Mouse (Mus musculus): Measurements from ENCODE around the gene Ipmk. TPM values are rescaled to one million over a fixed set of nuclear protein-coding genes. Genes with fewer than 3 reads are reported as not detected.
A peak's percentile ranks its signal among the peaks of the same experiment; 100 is the strongest.

Gene Ipmk
- polyA plus RNA-seq, 1 experiment from 2014 or later: 22.0 TPM

DNA sequence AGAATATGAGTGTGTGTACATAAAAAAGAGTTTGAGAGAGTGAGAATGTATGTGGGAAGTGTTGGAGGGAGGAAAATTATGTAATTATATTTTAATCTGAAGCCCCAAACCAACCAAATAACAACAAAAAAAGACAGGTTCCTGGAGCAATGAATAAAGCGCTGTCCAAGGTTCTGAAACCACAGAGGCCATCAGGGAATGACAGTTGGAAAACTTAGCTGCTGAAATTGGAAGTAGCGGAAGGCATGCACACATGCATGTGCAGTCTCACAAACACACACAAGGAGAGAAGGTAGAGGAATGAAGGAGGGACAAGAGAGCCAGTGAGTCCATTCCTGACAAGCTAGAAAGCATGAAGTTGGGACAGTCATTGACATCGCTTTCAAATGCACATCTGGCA lies 56.1 kb downstream of the Ipmk start:
- ATAC-seq (ENCODE audit: low FRiP score, low TSS enrichment) (no peak), DNase-seq (no peak)
- 67% methylated on average over 3 of the region's 3 CpGs for WGBS
- no peak overlapping the region for H3K4me2 ChIP-seq (ENCODE audit: low read length)
- no peaks in the 10 kb centered on the region for H3K27me3 ChIP-seq (ENCODE audit: control insufficient read depth, insufficient read depth, low read length)
- H3K4me1 ChIP-seq (ENCODE audit: control insufficient read depth, insufficient read depth, low read length): no peaks in the 10 kb centered on the region
- H3K27ac ChIP-seq (replicated peaks; ENCODE audit: low read depth, low read length): no peak overlapping the region
- no peaks in the 10 kb centered on the region for H3K36me3 ChIP-seq (ENCODE audit: control insufficient read depth, insufficient read depth, low read length)
- no peak overlapping the region for H3K9ac ChIP-seq (replicated peaks; ENCODE audit: low read length)
- H3K9me3 ChIP-seq (ENCODE audit: control insufficient read depth, low read length): no peaks in the 10 kb centered on the region
- H3K4me3 ChIP-seq (replicated peaks; ENCODE audit: low read depth, low read length): no peak overlapping the region

DNA sequence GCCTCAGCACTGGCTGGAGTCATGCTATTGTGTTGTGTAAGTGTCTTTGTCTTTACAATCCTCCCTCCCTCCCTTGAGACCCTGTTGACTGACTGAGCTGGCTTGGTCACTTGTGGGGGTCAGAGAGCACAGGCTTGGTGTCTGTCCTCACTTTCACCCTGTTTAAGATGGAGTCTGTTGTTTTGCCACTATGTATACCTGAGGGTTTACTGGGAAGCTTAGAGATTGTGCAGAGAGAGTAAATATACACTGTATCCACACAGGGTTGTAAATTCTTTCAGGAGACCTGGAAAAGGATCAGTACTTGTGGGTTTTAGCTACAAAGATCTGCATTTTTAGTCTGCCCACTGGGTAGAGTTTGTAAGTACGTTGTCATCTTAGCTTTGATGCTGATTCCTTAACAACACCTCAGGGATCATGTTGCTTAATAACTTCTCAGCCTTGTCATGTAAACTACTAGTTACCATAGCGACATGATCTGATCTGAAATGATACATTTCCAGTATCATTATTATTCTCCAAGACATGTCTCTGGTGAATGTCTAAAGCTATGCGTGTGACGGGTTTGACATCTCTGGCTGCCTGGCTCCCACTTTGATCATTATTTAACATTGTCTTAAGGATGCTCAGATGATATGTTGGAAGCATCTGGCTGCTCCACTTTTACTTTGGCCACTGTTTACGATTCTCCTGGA lies 58.1 kb downstream of the Ipmk start:
- Histone ChIP-seq H3K27me3 (ENCODE audit: control insufficient read depth, insufficient read depth, low read length) (no peaks in the 10 kb centered on the region), H3K4me3 (replicated peaks; ENCODE audit: low read depth, low read length) (no peak overlapping the region), H3K4me1 (ENCODE audit: control insufficient read depth, insufficient read depth, low read length) (no peaks in the 10 kb centered on the region), H3K9ac (replicated peaks; ENCODE audit: low read length) (no peak overlapping the region), H3K36me3 (ENCODE audit: control insufficient read depth, insufficient read depth, low read length) (no peaks in the 10 kb centered on the region), H3K9me3 (ENCODE audit: control insufficient read depth, low read length) (no peaks in the 10 kb centered on the region), H3K4me2 (ENCODE audit: low read length) (no peak overlapping the region), H3K27ac (replicated peaks; ENCODE audit: low read depth, low read length) (no peak overlapping the region)
- ATAC-seq (ENCODE audit: low FRiP score, low TSS enrichment): peak; percentile 31; the same call in 1 of the 2 replicates
- DNase-seq: peak; percentile 48
- 52% methylated on average over 5 of the region's 5 CpGs for WGBS

DNA sequence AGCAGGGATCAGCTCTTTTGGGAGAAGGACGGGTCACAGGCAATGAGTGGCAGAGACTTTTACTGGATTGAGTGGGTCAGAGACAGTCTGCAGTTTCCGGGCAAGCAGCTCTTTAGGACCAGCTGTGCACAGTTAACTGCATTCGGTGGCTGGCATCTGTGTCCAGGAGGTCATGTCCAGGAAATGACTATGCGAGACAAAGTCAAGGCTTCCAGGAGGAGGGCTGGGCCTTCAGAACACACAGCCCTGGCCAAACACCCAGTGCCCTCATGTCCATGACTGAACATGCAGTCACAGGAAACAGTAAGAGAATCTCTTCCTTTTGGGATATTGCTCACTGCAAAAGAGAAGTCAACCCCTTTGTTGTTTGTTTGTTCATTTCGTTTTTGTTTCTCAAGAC lies 62.4 kb downstream of the Ipmk start:
- WGBS: 88% methylated on average over 5 of the region's 5 CpGs
- Histone ChIP-seq H3K9ac (replicated peaks; ENCODE audit: low read length) (no peak overlapping the region), H3K27me3 (ENCODE audit: control insufficient read depth, insufficient read depth, low read length) (no peaks in the 10 kb centered on the region), H3K4me3 (replicated peaks; ENCODE audit: low read depth, low read length) (no peak overlapping the region), H3K4me2 (ENCODE audit: low read length) (no peak overlapping the region), H3K9me3 (ENCODE audit: control insufficient read depth, low read length) (no peaks in the 10 kb centered on the region), H3K36me3 (ENCODE audit: control insufficient read depth, insufficient read depth, low read length) (no peaks in the 10 kb centered on the region), H3K27ac (replicated peaks; ENCODE audit: low read depth, low read length) (no peak overlapping the region), H3K4me1 (ENCODE audit: control insufficient read depth, insufficient read depth, low read length) (no peaks in the 10 kb centered on the region)
- ATAC-seq (ENCODE audit: low FRiP score, low TSS enrichment): no peak
- DNase-seq: no peak

- Histone ChIP-seq H3K36me3 (ENCODE audit: control insufficient read depth, insufficient read depth, low read length) (no peaks in the 10 kb centered on the region), H3K27ac (replicated peaks; ENCODE audit: low read depth, low read length) (no peak overlapping the region), H3K9me3 (ENCODE audit: control insufficient read depth, low read length) (no peaks in the 10 kb centered on the region), H3K4me1 (ENCODE audit: control insufficient read depth, insufficient read depth, low read length) (no peaks in the 10 kb centered on the region), H3K27me3 (ENCODE audit: control insufficient read depth, insufficient read depth, low read length) (no peaks in the 10 kb centered on the region), H3K4me2 (ENCODE audit: low read length) (no peak overlapping the region), H3K9ac (replicated peaks; ENCODE audit: low read length) (no peak overlapping the region), H3K4me3 (replicated peaks; ENCODE audit: low read depth, low read length) (no peak overlapping the region)
- DNase-seq: no peak
- ATAC-seq (ENCODE audit: low FRiP score, low TSS enrichment): no peak
- WGBS: 91% methylated on average over 12 of the region's 12 CpGs
Observed at GRCm38 (mm10) chr10:71413401-71413800, 65.8 kb downstream of the Ipmk start.

- H3K4me3 ChIP-seq (replicated peaks; ENCODE audit: low read depth, low read length): no peak overlapping the region
- no peaks in the 10 kb centered on the region for H3K27me3 ChIP-seq (ENCODE audit: control insufficient read depth, insufficient read depth, low read length)
- DNase-seq (no peak), ATAC-seq (ENCODE audit: low FRiP score, low TSS enrichment) (no peak)
- no peak overlapping the region for H3K27ac ChIP-seq (replicated peaks; ENCODE audit: low read depth, low read length)
- no peaks in the 10 kb centered on the region for H3K9me3 ChIP-seq (ENCODE audit: control insufficient read depth, low read length)
- H3K9ac ChIP-seq (replicated peaks; ENCODE audit: low read length): no peak overlapping the region
- no peaks in the 10 kb centered on the region for H3K4me1 ChIP-seq (ENCODE audit: control insufficient read depth, insufficient read depth, low read length)
- H3K36me3 ChIP-seq (ENCODE audit: control insufficient read depth, insufficient read depth, low read length): no peaks in the 10 kb centered on the region
- no peak overlapping the region for H3K4me2 ChIP-seq (ENCODE audit: low read length)
- WGBS: 60% methylated on average over 5 of the region's 5 CpGs
Observed at GRCm38 (mm10) chr10:71421531-71421930, 74.0 kb downstream of the Ipmk start.

DNA sequence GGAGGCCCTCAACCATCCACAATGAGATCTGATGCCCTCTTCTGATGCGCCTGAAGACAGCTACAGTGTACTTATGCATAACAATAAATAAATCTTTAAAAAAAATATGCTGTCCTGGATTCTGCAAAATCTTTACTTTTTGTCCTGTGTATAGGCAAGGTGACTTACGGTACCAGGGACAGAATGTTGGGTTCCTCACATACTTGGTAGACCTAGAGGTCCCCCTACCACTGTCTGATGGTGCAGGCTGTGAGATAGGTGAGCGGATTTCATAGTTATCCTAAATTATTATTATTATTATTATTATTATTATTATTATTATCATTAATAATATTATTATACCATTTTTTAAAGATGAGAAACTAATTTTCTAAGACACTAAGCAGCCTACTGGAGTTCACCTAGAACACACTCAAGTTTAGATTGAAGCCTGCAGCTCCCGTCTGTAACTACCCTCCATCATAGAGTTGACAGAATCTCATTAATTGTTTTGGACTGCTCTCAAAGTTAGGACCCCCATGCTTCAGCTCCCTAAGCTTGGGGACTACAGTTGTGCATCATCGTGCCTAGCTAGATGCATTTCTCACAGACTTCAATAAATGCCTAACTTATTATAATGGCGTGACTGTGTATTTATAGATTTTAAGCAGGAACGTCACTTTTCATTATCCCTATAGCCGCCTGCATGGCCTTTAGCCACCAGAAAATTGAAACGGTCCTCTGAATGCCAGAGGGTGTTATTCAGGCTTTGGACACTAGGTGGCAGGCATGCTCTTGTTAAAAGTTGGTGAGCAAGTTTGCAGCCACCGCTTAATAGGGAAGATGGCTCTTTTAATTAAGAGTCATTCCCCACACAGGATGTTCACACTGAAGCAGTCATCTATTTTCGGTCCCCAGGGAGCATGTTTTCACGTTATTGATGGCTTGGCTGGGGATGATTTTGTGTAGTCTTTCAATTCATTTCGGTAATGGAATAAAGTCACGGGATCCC lies 74.8 kb downstream of the Ipmk start:
- 45% methylated on average over 14 of the region's 14 CpGs for WGBS
- no peak overlapping the region for H3K27ac ChIP-seq (replicated peaks; ENCODE audit: low read depth, low read length)
- DNase-seq (peak; percentile 92), ATAC-seq (ENCODE audit: low FRiP score, low TSS enrichment) (0 out of 2 replicates have a peak, but pooled peaks have one; percentile 29)
- no peaks in the 10 kb centered on the region for H3K4me1 ChIP-seq (ENCODE audit: control insufficient read depth, insufficient read depth, low read length)
- no peaks in the 10 kb centered on the region for H3K9me3 ChIP-seq (ENCODE audit: control insufficient read depth, low read length)
- H3K4me3 ChIP-seq (replicated peaks; ENCODE audit: low read depth, low read length): no peak overlapping the region
- no peaks in the 10 kb centered on the region for H3K36me3 ChIP-seq (ENCODE audit: control insufficient read depth, insufficient read depth, low read length)
- H3K4me2 ChIP-seq (ENCODE audit: low read length): no peak overlapping the region
- H3K27me3 ChIP-seq (ENCODE audit: control insufficient read depth, insufficient read depth, low read length): no peaks in the 10 kb centered on the region
- H3K9ac ChIP-seq (replicated peaks; ENCODE audit: low read length): no peak overlapping the region

GRCm38 (mm10) chr10:71426740-71427139 lies 79.2 kb downstream of the Ipmk start:
- WGBS: 58% methylated on average over 6 of the region's 6 CpGs

GRCm38 (mm10) chr10:71427381-71427780 lies 79.8 kb downstream of the Ipmk start:
- 79% methylated on average over 10 of the region's 10 CpGs for WGBS
- H3K9ac ChIP-seq (replicated peaks; ENCODE audit: low read length): no peak overlapping the region
- H3K4me1 ChIP-seq (ENCODE audit: control insufficient read depth, insufficient read depth, low read length): no peaks in the 10 kb centered on the region
- ATAC-seq (ENCODE audit: low FRiP score, low TSS enrichment): no peak
- DNase-seq: no peak
- no peaks in the 10 kb centered on the region for H3K36me3 ChIP-seq (ENCODE audit: control insufficient read depth, insufficient read depth, low read length)
- no peaks in the 10 kb centered on the region for H3K9me3 ChIP-seq (ENCODE audit: control insufficient read depth, low read length)
- H3K27ac ChIP-seq (replicated peaks; ENCODE audit: low read depth, low read length): no peak overlapping the region
- H3K4me2 ChIP-seq (ENCODE audit: low read length): no peak overlapping the region
- no peak overlapping the region for H3K4me3 ChIP-seq (replicated peaks; ENCODE audit: low read depth, low read length)
- H3K27me3 ChIP-seq (ENCODE audit: control insufficient read depth, insufficient read depth, low read length): no peaks in the 10 kb centered on the region

More at GRCm38 (mm10) chr10:71426740-71427139, 79.2 kb downstream of the Ipmk start:
- DNase-seq (no peak), ATAC-seq (ENCODE audit: low FRiP score, low TSS enrichment) (no peak)
- no peak overlapping the region for H3K4me2 ChIP-seq (ENCODE audit: low read length)
- no peaks in the 10 kb centered on the region for H3K27me3 ChIP-seq (ENCODE audit: control insufficient read depth, insufficient read depth, low read length)
- no peak overlapping the region for H3K27ac ChIP-seq (replicated peaks; ENCODE audit: low read depth, low read length)
- no peak overlapping the region for H3K4me3 ChIP-seq (replicated peaks; ENCODE audit: low read depth, low read length)
- H3K36me3 ChIP-seq (ENCODE audit: control insufficient read depth, insufficient read depth, low read length): no peaks in the 10 kb centered on the region
- no peaks in the 10 kb centered on the region for H3K9me3 ChIP-seq (ENCODE audit: control insufficient read depth, low read length)
- no peaks in the 10 kb centered on the region for H3K4me1 ChIP-seq (ENCODE audit: control insufficient read depth, insufficient read depth, low read length)
- no peak overlapping the region for H3K9ac ChIP-seq (replicated peaks; ENCODE audit: low read length)
